Mouse (Mus musculus) 3T3-L1 (cell line): Measurements from ENCODE around the gene Slc17a4.

Experiments
- DNase-seq: peaks from one replicate; pipeline ENCODE4 v3.0.0-alpha.2; 2015; ENCODE audit warnings: low read depth, low spot score

Gene Slc17a4

GRCm38 (mm10) chr13:23892592-23893268, 22.1 kb downstream of the Slc17a4 start:
- DNase-seq = no peak

- no peak for DNase-seq
These were observed 25.7 kb downstream of the Slc17a4 start for GRCm38 (mm10) chr13:23889011-23889605.

- DNase-seq = no peak
These were observed 27.6 kb downstream of the Slc17a4 start for GRCm38 (mm10) chr13:23887026-23887725.

- peak; percentile 27 for DNase-seq
These were observed 29.3 kb downstream of the Slc17a4 start for GRCm38 (mm10) chr13:23885540-23885939.

GRCm38 (mm10) chr13:23879636-23880035, 35.2 kb downstream of the Slc17a4 start:
- no peak for DNase-seq

GRCm38 (mm10) chr13:23879106-23879505, 35.7 kb downstream of the Slc17a4 start:
- DNase-seq = no peak

- no peak for DNase-seq
These were observed 41.7 kb downstream of the Slc17a4 start for GRCm38 (mm10) chr13:23873141-23873540.

GRCm38 (mm10) chr13:23869996-23870395, 44.8 kb downstream of the Slc17a4 start:
- no peak for DNase-seq

GRCm38 (mm10) chr13:23868790-23869533, 45.8 kb downstream of the Slc17a4 start:
- DNase-seq = no peak

- no peak for DNase-seq
These were observed 47.4 kb downstream of the Slc17a4 start, which contains the start of gene Slc17a1 for GRCm38 (mm10) chr13:23867405-23867804. Gene Slc17a1, plus strand, starts transcription at chr13:23867750.

- DNase-seq = no peak
These were observed 47.8 kb downstream of the Slc17a4 start for GRCm38 (mm10) chr13:23867000-23867399.

- DNase-seq = no peak
These were observed 48.6 kb downstream of the Slc17a4 start for GRCm38 (mm10) chr13:23866086-23866710.

GRCm38 (mm10) chr13:23864711-23865110, 50.1 kb downstream of the Slc17a4 start:
- DNase-seq = no peak

GRCm38 (mm10) chr13:23861815-23862214, 53.0 kb downstream of the Slc17a4 start:
- DNase-seq = no peak

GRCm38 (mm10) chr13:23856401-23856800, 58.4 kb downstream of the Slc17a4 start:
- DNase-seq = no peak

- DNase-seq = no peak
These were observed 65.5 kb downstream of the Slc17a4 start for GRCm38 (mm10) chr13:23849299-23849698.
